Mouse (Mus musculus) neural tube, embryonic 12.5 days (tissue): ENCODE measurements around the gene Xylb. TPM values are rescaled to one million over a fixed set of nuclear protein-coding genes. Genes with fewer than 3 reads are reported as not detected.

Experiments used
- ATAC-seq: fragments of 200-750 bp; cut with Nextera tagmentation; 2 replicates; pipeline ENCODE4 v1.8.0; 2017; ENCODE audit warnings: low read depth, mild to moderate bottlenecking, moderate TSS enrichment, moderate library complexity; ENCODE audit not compliant: low FRiP score
- H3K27ac ChIP-seq: fragments of 300-500 bp; sonication (generic); 2 replicates; pipeline ENCODE4 v1.5.1; 2016
- H3K27me3 ChIP-seq: fragments of 300-500 bp; sonication (generic); replicated peaks from 2 replicates; pipeline ENCODE4 v1.6.1; 2016; ENCODE audit warnings: mild to moderate bottlenecking
- H3K36me3 ChIP-seq: fragments of 300-500 bp; sonication (generic); 2 replicates; pipeline ENCODE4 v1.6.1; 2016; ENCODE audit warnings: mild to moderate bottlenecking
- H3K4me1 ChIP-seq: fragments of 300-500 bp; sonication (generic); 2 replicates; pipeline ENCODE4 v1.6.1; 2016
- H3K4me2 ChIP-seq: fragments of 300-500 bp; sonication (generic); replicated peaks from 2 replicates; pipeline ENCODE4 v1.6.1; 2016; ENCODE audit warnings: mild to moderate bottlenecking
- H3K4me3 ChIP-seq: fragments of 300-500 bp; sonication (generic); 2 replicates; pipeline ENCODE4 v1.5.1; 2016
- H3K9ac ChIP-seq: fragments of 300-500 bp; sonication (generic); 2 replicates; pipeline ENCODE4 v1.6.1; 2016; ENCODE audit warnings: mild to moderate bottlenecking
- H3K9me3 ChIP-seq: fragments of 300-500 bp; sonication (generic); 2 replicates; pipeline ENCODE4 v1.6.1; 2016; ENCODE audit warnings: mild to moderate bottlenecking
- WGBS: fragments of 180-500 bp; shearing (Covaris S2); methylation state at CpG from one replicate; pipeline ENCODE4 v1.1.7; 2016; 5-methylcytosine and 5-hydroxymethylcytosine counted together
- polyA plus RNA-seq: library from polyadenylated mRNA; unstranded; fragments of >200 nt; fragmentation: Nextera tagmentation; extraction: Ambion mirVana; gene quantifications from 2 replicates; pipeline ENCODE4 v1.2.1, GENCODE M21; 2016

Xylb gene
- polyA plus RNA-seq, 1 experiment from 2014 or later: 6.5 TPM

- no peak overlapping the region for H3K9ac ChIP-seq
- ATAC-seq: no peak
- no peak overlapping the region for H3K4me3 ChIP-seq
- no peaks in the 10 kb centered on the region for H3K9me3 ChIP-seq
- WGBS: 78% methylated on average over 3 of the region's 3 CpGs
- H3K4me1 ChIP-seq: no peaks in the 10 kb centered on the region
- H3K27ac ChIP-seq: no peak overlapping the region
- H3K36me3 ChIP-seq: no peaks in the 10 kb centered on the region; the same call in 1 of the 2 replicates
- H3K4me2 ChIP-seq: no peak overlapping the region
- H3K27me3 ChIP-seq: no peaks in the 10 kb centered on the region
Measured at GRCm38 (mm10) chr9:119375008-119375407, 17.8 kb downstream of the Xylb start.

- Histone ChIP-seq H3K4me2 (no peak overlapping the region), H3K4me3 (no peak overlapping the region), H3K27me3 (no peaks in the 10 kb centered on the region), H3K4me1 (no peaks in the 10 kb centered on the region), H3K27ac (no peak overlapping the region), H3K9ac (no peak overlapping the region), H3K9me3 (no peaks in the 10 kb centered on the region), H3K36me3 (no peaks in the 10 kb centered on the region; the same call in 1 of the 2 replicates)
- no peak for ATAC-seq
- 66% methylated on average over 6 of the region's 6 CpGs for WGBS
Measured at GRCm38 (mm10) chr9:119375556-119375955, 18.4 kb downstream of the Xylb start.

- Histone ChIP-seq H3K9ac (no peak overlapping the region), H3K9me3 (no peaks in the 10 kb centered on the region), H3K4me3 (no peak overlapping the region), H3K27me3 (no peaks in the 10 kb centered on the region), H3K27ac (no peak overlapping the region), H3K4me1 (no peaks in the 10 kb centered on the region), H3K4me2 (no peak overlapping the region), H3K36me3 (no peaks in the 10 kb centered on the region; the same call in 1 of the 2 replicates)
- WGBS: 93% methylated on average over 4 of the region's 4 CpGs
- ATAC-seq: no peak
Measured at GRCm38 (mm10) chr9:119378231-119378630, 21.1 kb downstream of the Xylb start.

GRCm38 (mm10) chr9:119382603-119383002, 25.4 kb downstream of the Xylb start:
- Histone ChIP-seq H3K9ac (no peak overlapping the region), H3K27me3 (no peaks in the 10 kb centered on the region), H3K4me2 (no peak overlapping the region), H3K27ac (no peak overlapping the region), H3K36me3 (no peaks in the 10 kb centered on the region; the same call in 1 of the 2 replicates), H3K9me3 (no peaks in the 10 kb centered on the region), H3K4me3 (no peak overlapping the region), H3K4me1 (no peaks in the 10 kb centered on the region)
- WGBS: 72% methylated on average over 6 of the region's 6 CpGs
- ATAC-seq: no peak

GRCm38 (mm10) chr9:119388956-119389355, 31.8 kb downstream of the Xylb start:
- no peaks in the 10 kb centered on the region for H3K36me3 ChIP-seq
- no peaks in the 10 kb centered on the region for H3K9me3 ChIP-seq
- WGBS: 61% methylated on average over 5 of the region's 5 CpGs
- no peak overlapping the region for H3K9ac ChIP-seq
- H3K27me3 ChIP-seq: no peaks in the 10 kb centered on the region
- H3K4me1 ChIP-seq: no peaks in the 10 kb centered on the region
- ATAC-seq: no peak
- no peak overlapping the region for H3K4me3 ChIP-seq
- H3K27ac ChIP-seq: no peak overlapping the region
- H3K4me2 ChIP-seq: no peak overlapping the region

GRCm38 (mm10) chr9:119390214-119390613, 33.0 kb downstream of the Xylb start:
- Histone ChIP-seq H3K4me1 (no peaks in the 10 kb centered on the region), H3K36me3 (no peaks in the 10 kb centered on the region), H3K4me2 (no peak overlapping the region), H3K9ac (no peak overlapping the region), H3K27me3 (no peaks in the 10 kb centered on the region), H3K27ac (no peak overlapping the region), H3K9me3 (no peaks in the 10 kb centered on the region), H3K4me3 (no peak overlapping the region)
- WGBS: 88% methylated on average over 2 of the region's 2 CpGs
- no peak for ATAC-seq

- no peak overlapping the region for H3K4me3 ChIP-seq
- WGBS: 95% methylated on average over 1 of the region's 1 CpGs
Measured at GRCm38 (mm10) chr9:119394808-119395207, 37.6 kb downstream of the Xylb start.

GRCm38 (mm10) chr9:119401351-119401750, 44.2 kb downstream of the Xylb start:
- ATAC-seq: no peak; the same call in 1 of the 2 replicates
- H3K4me1 ChIP-seq: peaks cover 37% of the 10 kb centered on the region
- no peaks in the 10 kb centered on the region for H3K36me3 ChIP-seq
- H3K27me3 ChIP-seq: no peaks in the 10 kb centered on the region
- H3K4me3 ChIP-seq: peak overlapping the region; percentile 95
- H3K9ac ChIP-seq: peak overlapping the region; percentile 99
- peak overlapping the region; percentile 65 for H3K4me2 ChIP-seq
- H3K27ac ChIP-seq: no peak overlapping the region
- no peaks in the 10 kb centered on the region for H3K9me3 ChIP-seq
- WGBS: 5% methylated on average over 7 of the region's 7 CpGs

More at GRCm38 (mm10) chr9:119394808-119395207, 37.6 kb downstream of the Xylb start:
- no peaks in the 10 kb centered on the region for H3K36me3 ChIP-seq
- no peaks in the 10 kb centered on the region for H3K4me1 ChIP-seq
- H3K9me3 ChIP-seq: no peaks in the 10 kb centered on the region
- ATAC-seq: no peak
- no peak overlapping the region for H3K9ac ChIP-seq
- no peaks in the 10 kb centered on the region for H3K27me3 ChIP-seq
- no peak overlapping the region for H3K27ac ChIP-seq
- H3K4me2 ChIP-seq: no peak overlapping the region

- Histone ChIP-seq H3K9ac (peak within 1 kb of the TSS; percentile 99), H3K27me3 (no peaks in the 10 kb centered on the region), H3K36me3 (peaks cover 3% of the 10 kb centered on the region; the same call in 1 of the 2 replicates), H3K4me2 (peak within 1 kb of the TSS; percentile 65), H3K9me3 (no peaks in the 10 kb centered on the region), H3K4me1 (peaks cover 38% of the 10 kb centered on the region), H3K4me3 (peak within 1 kb of the TSS; percentile 95), H3K27ac (peak within 1 kb of the TSS; percentile 98)
- under 1% methylated on average over 32 of the region's 32 CpGs for WGBS
- ATAC-seq: peak; percentile 94
Measured at GRCm38 (mm10) chr9:119401801-119402214, 44.6 kb downstream of the Xylb start, which contains the start of gene Acvr2b. Acvr2b (plus strand) TSS chr9:119402118.

GRCm38 (mm10) chr9:119402253-119403235, 45.4 kb downstream of the Xylb start:
- Histone ChIP-seq H3K27ac (peak overlapping the region; percentile 98), H3K9me3 (no peaks in the 10 kb centered on the region), H3K4me3 (peak overlapping the region; percentile 95), H3K4me2 (peak overlapping the region; percentile 65), H3K36me3 (peaks cover 7% of the 10 kb centered on the region), H3K27me3 (no peaks in the 10 kb centered on the region), H3K9ac (peak overlapping the region; percentile 99), H3K4me1 (peaks cover 39% of the 10 kb centered on the region)
- under 1% methylated on average over 127 of the region's 127 CpGs for WGBS
- ATAC-seq: peak; percentile 58

GRCm38 (mm10) chr9:119403236-119403641, 46.1 kb downstream of the Xylb start:
- peaks cover 14% of the 10 kb centered on the region for H3K36me3 ChIP-seq
- H3K4me3 ChIP-seq: peak overlapping the region; percentile 95
- H3K4me1 ChIP-seq: peaks cover 46% of the 10 kb centered on the region
- peak; percentile 69 for ATAC-seq
- 0% methylated on average over 26 of the region's 26 CpGs for WGBS
- H3K9me3 ChIP-seq: no peaks in the 10 kb centered on the region
- H3K9ac ChIP-seq: peak overlapping the region; percentile 99
- peak overlapping the region; percentile 65 for H3K4me2 ChIP-seq
- H3K27me3 ChIP-seq: no peaks in the 10 kb centered on the region
- peak overlapping the region; percentile 98 for H3K27ac ChIP-seq

- peak overlapping the region; percentile 99; the same call in 1 of the 2 replicates for H3K9ac ChIP-seq
- no peak overlapping the region for H3K27ac ChIP-seq
- H3K4me1 ChIP-seq: peaks cover 47% of the 10 kb centered on the region
- H3K4me2 ChIP-seq: peak overlapping the region; percentile 65
- peak overlapping the region; percentile 95 for H3K4me3 ChIP-seq
- no peak for ATAC-seq
- WGBS: 72% methylated on average over 5 of the region's 5 CpGs
- no peaks in the 10 kb centered on the region for H3K27me3 ChIP-seq
- peaks cover 14% of the 10 kb centered on the region for H3K36me3 ChIP-seq
- H3K9me3 ChIP-seq: no peaks in the 10 kb centered on the region
Measured at GRCm38 (mm10) chr9:119404090-119404489, 46.9 kb downstream of the Xylb start.
